Mouse (Mus musculus): Measurements from ENCODE around the gene Orc3.

DNA sequence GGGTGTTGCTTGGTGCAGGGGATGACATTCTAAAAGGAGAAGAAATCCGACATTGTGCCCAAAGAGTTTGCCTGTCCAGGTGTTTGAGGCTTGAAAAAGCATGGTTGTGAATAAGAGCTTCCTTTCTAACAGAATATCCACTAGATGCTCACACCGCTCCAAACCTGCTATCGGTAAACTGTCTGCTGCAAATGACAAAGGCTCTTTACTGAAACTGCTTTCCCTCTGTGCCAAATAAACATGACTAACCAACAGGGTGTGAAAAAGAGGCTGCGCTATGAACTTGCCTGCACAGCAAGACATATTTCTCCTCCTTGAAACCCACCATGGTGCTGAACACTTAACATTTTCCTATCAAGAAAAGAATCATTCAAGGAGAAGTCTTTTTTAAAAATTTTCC lies 91.2 kb downstream of the Orc3 start:
- TF ChIP-seq CTCF (IDR thresholded peaks at IDR 0.05; ENCODE audit: borderline replicate concordance, insufficient read depth, low read length) (no peak), POLR2A (IDR thresholded peaks at IDR 0.05; ENCODE audit: low read depth, low read length) (no peak)

Data from embryonic fibroblast, embryonic 13.5 days (primary cell).